Mouse (Mus musculus) forebrain, postnatal 0 days (tissue): ENCODE results near the gene Clcnkb. TPM values are rescaled to one million over a fixed set of nuclear protein-coding genes. Genes with fewer than 3 reads are reported as not detected.

Source experiments
- ATAC-seq: fragments of 200-750 bp; cut with Nextera tagmentation; 2 replicates; pipeline ENCODE4 v1.8.0; 2017; ENCODE audit warnings: mild to moderate bottlenecking, moderate library complexity
- DNase-seq: peaks from one replicate; pipeline ENCODE4 v3.0.0-alpha.2; 2015
- H3K27ac ChIP-seq: fragments of 300-500 bp; sonication (generic); 2 replicates; pipeline ENCODE4 v1.5.1; 2014; ENCODE audit warnings: low read depth, mild to moderate bottlenecking, antibody characterized with exemption, low read length, moderate library complexity, mixed read lengths
- H3K27me3 ChIP-seq: fragments of 300-500 bp; sonication (generic); 2 replicates; pipeline ENCODE4 v1.6.1; 2014; ENCODE audit warnings: mild to moderate bottlenecking, low read length, mixed read lengths; ENCODE audit not compliant: insufficient read depth
- H3K36me3 ChIP-seq: fragments of 300-500 bp; sonication (generic); 2 replicates; pipeline ENCODE4 v1.6.1; 2014; ENCODE audit warnings: mild to moderate bottlenecking, moderate library complexity; ENCODE audit not compliant: insufficient read depth
- H3K4me1 ChIP-seq: fragments of 300-500 bp; sonication (generic); 2 replicates; pipeline ENCODE4 v1.6.1; 2014; ENCODE audit warnings: antibody characterized with exemption; ENCODE audit not compliant: insufficient read depth
- H3K4me2 ChIP-seq: fragments of 300-500 bp; sonication (generic); 2 replicates; pipeline ENCODE4 v1.6.1; 2014; ENCODE audit warnings: low read depth, mild to moderate bottlenecking, moderate library complexity
- H3K4me3 ChIP-seq: fragments of 300-500 bp; sonication (generic); 2 replicates; pipeline ENCODE4 v1.5.1; 2014; ENCODE audit warnings: low read depth, low read length, mixed read lengths
- H3K9ac ChIP-seq: fragments of 300-500 bp; sonication (generic); 2 replicates; pipeline ENCODE4 v1.6.1; 2014; ENCODE audit warnings: mild to moderate bottlenecking
- H3K9me3 ChIP-seq: fragments of 300-500 bp; sonication (generic); 2 replicates; pipeline ENCODE4 v1.6.1; 2016; ENCODE audit warnings: low read length
- CTCF ChIP-seq: sonication (generic); IDR thresholded peaks from 2 replicates; pipeline ENCODE4 v1.5.1; 2016; ENCODE audit warnings: antibody characterized with exemption, control low read depth, low read depth
- WGBS: fragments of 180-500 bp; shearing (Covaris S2); extraction: QIAGEN DNeasy Blood & Tissue Kit; methylation state at CpG from one replicate; pipeline ENCODE4 v1.1.7; 2014; 5-methylcytosine and 5-hydroxymethylcytosine counted together
- polyA plus RNA-seq: library from polyadenylated mRNA; unstranded; fragments of >200 nt; fragmentation: Nextera tagmentation; extraction: Ambion mirVana; gene quantifications from 2 replicates; pipeline ENCODE4 v1.2.1, GENCODE M21; 2015
- total RNA-seq: library from RNA; depleted of rRNA; stranded (reverse); fragments of >200 nt; gene quantifications from 2 replicates; pipeline ENCODE4 v1.2.3, GENCODE M21; 2014

Clcnkb gene
- total and polyA plus RNA-seq, 2 experiments from 2014 or later: not detected

DNA sequence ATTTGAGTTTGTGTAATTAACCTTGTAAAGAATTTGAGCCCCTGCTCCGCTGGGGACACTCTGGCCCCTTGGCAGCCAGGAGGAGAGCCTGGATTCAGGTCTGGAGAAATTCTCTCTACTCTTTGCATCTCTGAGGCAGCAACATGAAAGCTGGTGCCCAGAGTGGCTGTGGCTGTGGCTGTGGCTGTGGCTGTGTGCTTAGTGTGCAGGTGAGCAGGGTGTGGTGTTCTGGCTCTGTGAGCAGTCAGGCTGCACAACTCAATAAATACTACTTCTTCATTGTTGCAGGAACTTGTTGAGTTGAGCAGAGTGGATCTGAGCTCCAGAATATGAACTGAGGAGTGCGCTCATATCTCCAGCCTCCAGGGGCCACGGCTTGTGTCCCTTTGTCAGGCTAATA is 43.1 kb upstream of the Clcnkb start:
- Histone ChIP-seq H3K4me3 (no peak overlapping the region), H3K36me3 (peaks cover 41% of the 10 kb centered on the region), H3K27ac (no peak overlapping the region), H3K4me1 (no peaks in the 10 kb centered on the region), H3K27me3 (no peaks in the 10 kb centered on the region), H3K9me3 (no peaks in the 10 kb centered on the region), H3K4me2 (no peak overlapping the region), H3K9ac (no peak overlapping the region)
- no peak for ATAC-seq
- DNase-seq: no peak
- 60% methylated on average over 3 of the region's 3 CpGs for WGBS
- no peak for TF ChIP-seq CTCF

DNA sequence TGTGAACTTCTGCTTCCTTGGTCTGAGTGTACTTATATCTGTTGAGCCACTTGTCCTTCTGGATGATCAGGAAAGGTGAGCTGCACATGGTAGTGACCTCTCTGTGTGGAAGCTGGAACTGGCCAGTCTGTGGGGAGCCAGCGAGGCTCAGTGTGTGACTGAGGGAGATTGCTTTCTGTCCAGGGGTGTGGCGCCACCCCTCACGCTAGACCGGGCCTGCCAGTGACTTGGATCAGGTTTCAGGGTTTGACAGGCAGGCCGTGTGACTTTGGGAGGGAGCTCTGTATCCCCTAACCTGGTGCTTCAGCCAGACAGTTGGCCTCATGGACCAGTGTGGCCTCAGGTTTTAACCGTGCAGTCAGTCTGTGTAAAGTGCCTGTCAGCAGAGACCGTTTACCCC is 42.4 kb upstream of the Clcnkb start:
- H3K4me1 ChIP-seq: no peaks in the 10 kb centered on the region
- no peak overlapping the region for H3K9ac ChIP-seq
- no peak overlapping the region for H3K4me2 ChIP-seq
- DNase-seq (no peak), ATAC-seq (no peak)
- H3K4me3 ChIP-seq: no peak overlapping the region
- H3K9me3 ChIP-seq: no peaks in the 10 kb centered on the region
- H3K36me3 ChIP-seq: peaks cover 41% of the 10 kb centered on the region
- H3K27ac ChIP-seq: no peak overlapping the region
- no peak for TF ChIP-seq CTCF
- no peaks in the 10 kb centered on the region for H3K27me3 ChIP-seq
- WGBS: 14% methylated on average over 7 of the region's 7 CpGs

GRCm38 (mm10) chr4:141456193-141456938 is 40.6 kb upstream of the Clcnkb start:
- Histone ChIP-seq H3K4me2 (no peak overlapping the region), H3K27me3 (no peaks in the 10 kb centered on the region), H3K9ac (no peak overlapping the region), H3K4me1 (no peaks in the 10 kb centered on the region), H3K27ac (no peak overlapping the region), H3K9me3 (no peaks in the 10 kb centered on the region), H3K36me3 (peaks cover 34% of the 10 kb centered on the region), H3K4me3 (no peak overlapping the region)
- ATAC-seq (no peak), DNase-seq (no peak)
- no peak for TF ChIP-seq CTCF
- 93% methylated on average over 14 of the region's 14 CpGs for WGBS

GRCm38 (mm10) chr4:141455526-141455925 is 39.7 kb upstream of the Clcnkb start:
- H3K4me2 ChIP-seq: no peak overlapping the region
- H3K36me3 ChIP-seq: peaks cover 34% of the 10 kb centered on the region
- peak; percentile 42; the same call in 1 of the 2 replicates for ATAC-seq
- WGBS: 69% methylated on average over 4 of the region's 4 CpGs
- no peak for TF ChIP-seq CTCF
- H3K4me3 ChIP-seq: no peak overlapping the region
- H3K9ac ChIP-seq: no peak overlapping the region
- no peaks in the 10 kb centered on the region for H3K4me1 ChIP-seq
- no peaks in the 10 kb centered on the region for H3K9me3 ChIP-seq
- H3K27ac ChIP-seq: no peak overlapping the region
- DNase-seq: no peak
- H3K27me3 ChIP-seq: no peaks in the 10 kb centered on the region

DNA sequence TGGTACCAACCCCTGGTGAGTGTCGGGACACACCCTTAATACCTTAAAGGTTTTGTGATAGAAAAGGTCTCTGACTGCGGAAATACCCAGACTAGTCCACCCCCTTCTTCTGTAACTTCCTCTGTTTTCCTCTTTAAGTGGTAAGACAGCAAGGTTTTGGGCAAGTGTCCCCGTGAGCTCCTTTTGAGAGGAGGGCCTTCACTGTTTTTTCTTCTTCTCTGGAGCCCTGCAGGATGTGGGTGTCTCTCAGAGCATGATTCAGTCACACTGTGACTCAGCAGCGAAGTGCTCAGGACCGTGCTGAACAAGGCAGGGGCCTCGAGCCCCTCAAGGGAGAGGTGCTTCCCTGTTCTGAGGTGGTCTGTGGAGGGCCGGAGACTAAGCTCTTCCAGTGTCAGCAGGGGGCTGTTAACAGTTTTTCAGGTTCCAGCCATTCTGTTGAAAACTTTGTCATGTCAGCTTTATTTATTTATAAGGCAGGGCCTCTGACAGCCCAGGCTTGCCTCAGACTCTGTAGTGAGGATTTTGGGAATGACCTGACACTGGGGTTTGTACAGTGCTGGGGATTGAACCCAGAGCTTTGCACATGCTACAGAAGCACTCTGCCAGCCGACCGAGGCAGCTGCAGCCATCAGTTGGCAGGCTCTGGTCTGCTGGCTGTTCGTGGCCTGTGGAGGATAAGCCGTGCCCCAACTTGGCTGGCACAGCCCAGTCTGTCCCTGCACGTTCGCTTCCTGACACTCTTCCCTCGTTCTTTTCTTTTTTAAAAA is 39.0 kb upstream of the Clcnkb start:
- H3K4me3 ChIP-seq: no peak overlapping the region
- WGBS: 65% methylated on average over 14 of the region's 14 CpGs
- H3K36me3 ChIP-seq: peaks cover 31% of the 10 kb centered on the region
- H3K4me1 ChIP-seq: no peaks in the 10 kb centered on the region
- no peak overlapping the region for H3K27ac ChIP-seq
- DNase-seq: no peak
- ATAC-seq: peak; percentile 42; the same call in 1 of the 2 replicates
- no peaks in the 10 kb centered on the region for H3K9me3 ChIP-seq
- H3K27me3 ChIP-seq: no peaks in the 10 kb centered on the region
- H3K9ac ChIP-seq: no peak overlapping the region
- TF ChIP-seq CTCF: no peak
- no peak overlapping the region for H3K4me2 ChIP-seq

- Histone ChIP-seq H3K4me3 (no peak overlapping the region), H3K9ac (no peak overlapping the region), H3K4me1 (no peaks in the 10 kb centered on the region), H3K4me2 (no peak overlapping the region), H3K36me3 (peaks cover 55% of the 10 kb centered on the region), H3K9me3 (no peaks in the 10 kb centered on the region), H3K27me3 (no peaks in the 10 kb centered on the region), H3K27ac (no peak overlapping the region)
- no peak for ATAC-seq
- no peak for DNase-seq
- 95% methylated on average over 9 of the region's 9 CpGs for WGBS
- TF ChIP-seq CTCF: no peak
Observed at GRCm38 (mm10) chr4:141451916-141452450, 36.2 kb upstream of the Clcnkb start.

GRCm38 (mm10) chr4:141451251-141451650 is 35.4 kb upstream of the Clcnkb start:
- ATAC-seq (no peak), DNase-seq (no peak)
- Histone ChIP-seq H3K9me3 (no peaks in the 10 kb centered on the region), H3K9ac (no peak overlapping the region), H3K4me3 (no peak overlapping the region), H3K4me1 (no peaks in the 10 kb centered on the region), H3K27me3 (no peaks in the 10 kb centered on the region), H3K27ac (no peak overlapping the region), H3K36me3 (peaks cover 55% of the 10 kb centered on the region), H3K4me2 (no peak overlapping the region)
- no peak for TF ChIP-seq CTCF
- 90% methylated on average over 2 of the region's 2 CpGs for WGBS
